Mouse (Mus musculus): ENCODE results near the gene Ass1.

- TF ChIP-seq POLR2A (IDR thresholded peaks at IDR 0.05; ENCODE audit: extremely low read depth, insufficient read depth, low read length) (no peak), CTCF (IDR thresholded peaks at IDR 0.05; ENCODE audit: extremely low read depth, insufficient read depth, low read length) (no peak)
Observed at GRCm38 (mm10) chr2:31468857-31469256, 1.1 kb upstream of the Ass1 start.

All from cortical plate, adult 2 months (tissue).